Mouse (Mus musculus) bone marrow, adult 2 months (tissue): Measurements from ENCODE around the gene Gm17606.

ENCODE experiments used
- CTCF ChIP-seq: fragments of 200-500 bp; IDR thresholded peaks from 2 replicates; pipeline ENCODE4 v1.5.1; 2011; ENCODE audit warnings: low read length, control low read depth; ENCODE audit not compliant: control insufficient read depth, insufficient read depth
- POLR2A ChIP-seq: fragments of 200-500 bp; IDR thresholded peaks from 2 replicates; pipeline ENCODE4 v1.6.1; 2011; ENCODE audit warnings: low read depth, mild to moderate bottlenecking, control low read depth, low read length, borderline replicate concordance; ENCODE audit not compliant: control insufficient read depth

GRCm38 (mm10) chr14:54686522-54687143 lies 45.9 kb downstream of the Gm17606 start, which contains the start of gene Acin1:
- TF ChIP-seq POLR2A, result peak; percentile 92
- no peak for TF ChIP-seq CTCF
